Mouse (Mus musculus): ENCODE measurements around the gene Cdr2.
A peak's percentile ranks its signal among the peaks of the same experiment; 100 is the strongest.
"Not testable (repeated sequence)": the region's sequence is repeated elsewhere in the genome, so short reads cannot be mapped to it uniquely, and the experiment has no call there.

The Cdr2 gene

DNA sequence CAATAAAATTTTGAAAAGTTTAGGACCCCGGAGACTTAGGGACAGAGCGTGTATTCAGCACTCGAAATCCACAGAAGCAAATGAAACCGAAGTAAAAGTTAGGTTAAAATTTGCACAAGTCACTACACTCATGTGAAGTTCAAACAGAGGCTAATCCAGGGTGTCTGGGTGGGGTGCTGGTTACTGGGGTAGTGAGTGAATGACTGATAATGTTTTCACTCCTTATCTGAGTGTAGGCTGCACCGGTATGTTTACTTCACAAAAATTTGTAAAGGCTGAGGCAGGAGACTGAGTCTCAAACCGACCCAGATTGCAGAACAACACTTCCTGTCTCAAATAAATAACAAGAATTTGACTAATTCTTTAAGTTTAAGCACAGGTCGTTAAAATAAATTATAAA is 12.9 kb downstream of the Cdr2 start:
- DNase-seq = no peak

DNA sequence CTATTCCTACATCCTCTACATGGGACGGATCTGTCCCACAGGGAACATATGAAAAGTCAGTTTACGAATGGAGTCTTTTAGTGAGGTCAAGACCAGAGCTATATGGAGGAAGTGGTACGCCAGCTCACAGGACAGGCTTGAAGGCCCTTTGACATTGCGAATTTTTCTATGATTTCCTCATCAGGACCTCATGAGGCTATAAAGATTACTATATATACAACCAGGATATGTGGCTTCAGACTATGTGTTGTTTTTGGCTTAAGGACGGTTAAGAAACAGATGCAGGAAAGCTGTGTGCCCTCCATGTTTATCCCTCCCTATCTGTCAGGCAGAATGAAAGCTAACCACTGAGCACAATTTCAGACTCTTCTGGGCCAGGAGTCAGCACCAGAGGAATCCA is 19.0 kb downstream of the Cdr2 start:
- no peak for DNase-seq

DNA sequence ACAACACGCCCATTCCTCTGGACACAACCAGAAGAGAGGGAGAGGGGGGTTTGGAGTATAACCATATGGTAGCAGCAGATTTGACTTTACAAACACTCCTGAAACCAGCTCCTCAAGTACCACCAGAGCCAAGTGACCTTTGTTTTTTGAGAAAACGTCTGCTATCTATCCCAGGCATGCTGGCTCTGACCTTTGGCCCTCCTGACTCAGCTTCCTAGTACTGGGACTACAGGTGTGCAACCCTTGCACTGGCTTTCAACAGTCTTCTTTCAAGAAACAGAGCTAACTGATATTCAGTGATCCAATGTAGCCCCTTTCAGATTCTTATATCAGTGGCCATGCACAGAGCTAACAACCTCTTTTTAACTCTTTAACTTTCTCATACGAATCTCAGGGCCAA is 20.2 kb downstream of the Cdr2 start:
- DNase-seq = no peak

DNA sequence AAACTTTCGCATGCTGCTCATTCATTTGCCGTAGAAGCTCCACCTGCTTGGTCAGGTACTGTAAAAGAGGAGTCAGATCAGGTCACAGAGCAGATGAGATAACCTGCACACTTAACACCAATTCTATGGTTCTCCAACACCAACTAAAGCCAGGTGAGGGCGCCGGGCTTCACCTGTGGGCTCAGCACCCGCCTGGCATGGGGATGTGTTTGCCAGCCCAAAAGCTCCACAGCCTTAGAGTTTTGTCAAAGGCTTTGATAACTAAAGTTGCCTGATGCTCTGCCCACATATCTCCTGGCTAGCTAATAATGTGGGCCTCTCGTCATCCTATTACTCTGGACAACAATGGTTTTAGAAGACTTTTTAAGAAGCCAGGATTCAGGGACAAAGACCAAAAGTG is 21.5 kb downstream of the Cdr2 start:
- DNase-seq = peak; percentile 61

DNA sequence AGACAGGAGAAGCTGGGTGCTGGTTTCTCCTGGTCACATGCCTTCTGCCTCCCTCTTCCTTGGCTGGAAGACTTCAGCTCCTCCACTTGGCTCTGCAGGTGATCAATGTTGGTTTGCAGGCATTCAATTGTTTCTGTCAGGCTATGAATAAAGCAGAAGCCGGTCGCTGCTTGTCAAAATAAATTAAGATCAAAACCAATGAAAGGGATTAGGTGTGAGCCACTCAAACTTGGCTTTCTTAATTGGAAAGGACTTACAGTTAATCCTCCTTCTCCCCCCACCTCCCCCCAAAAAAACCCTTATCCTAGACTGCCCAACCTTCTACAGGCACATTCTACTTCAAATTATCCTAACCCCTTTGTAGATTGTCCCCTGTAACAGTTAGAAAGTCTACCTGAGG is 22.0 kb downstream of the Cdr2 start:
- DNase-seq = no peak

DNA sequence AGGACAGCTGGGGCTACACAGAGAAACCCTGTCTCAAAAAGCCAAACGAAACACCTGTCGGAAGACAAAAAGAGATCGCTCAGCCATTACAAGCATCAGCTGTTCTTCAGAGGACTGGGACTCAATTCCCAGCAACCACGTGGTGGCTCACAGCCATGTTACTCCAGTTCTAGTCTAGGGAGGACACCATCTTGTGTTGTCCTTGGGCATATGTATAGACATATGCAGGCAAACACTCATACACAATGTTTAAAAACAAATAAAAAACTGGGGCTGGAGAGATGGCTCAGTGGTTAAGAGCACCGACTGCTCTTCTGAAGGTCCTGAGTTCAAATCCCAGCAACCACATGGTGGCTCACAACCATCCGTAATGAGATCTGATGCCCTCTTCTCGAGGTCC is 28.5 kb downstream of the Cdr2 start:
- not testable (repeated sequence) for DNase-seq

DNA sequence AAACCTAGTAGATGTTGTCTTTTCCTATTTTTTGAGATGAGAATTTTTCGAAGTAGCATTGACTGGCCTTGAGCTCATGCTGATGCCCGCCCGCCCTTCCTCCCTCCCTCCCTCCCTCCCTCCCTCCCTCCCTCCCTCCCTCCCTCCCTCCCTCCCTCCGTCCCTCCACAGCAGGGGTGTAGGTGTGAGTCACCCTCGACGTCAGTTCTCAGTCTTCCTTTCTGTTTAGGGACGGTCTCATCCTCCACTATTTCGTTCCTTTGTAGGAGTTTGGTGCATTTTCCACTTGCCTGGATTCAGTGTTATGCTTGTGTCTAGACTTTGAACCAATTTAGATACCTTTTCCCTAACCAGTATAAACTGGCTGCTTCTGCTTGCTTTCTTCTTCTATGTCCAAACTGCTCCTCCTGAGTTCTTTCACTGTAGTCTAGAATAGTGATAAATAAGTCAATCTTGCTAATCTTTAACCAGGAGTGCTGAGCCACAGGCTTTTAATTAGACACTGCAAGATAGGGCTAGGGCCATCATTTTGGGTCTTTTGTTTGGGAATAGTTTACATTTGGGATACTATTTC is 38.1 kb downstream of the Cdr2 start:
- DNase-seq = no peak

DNA sequence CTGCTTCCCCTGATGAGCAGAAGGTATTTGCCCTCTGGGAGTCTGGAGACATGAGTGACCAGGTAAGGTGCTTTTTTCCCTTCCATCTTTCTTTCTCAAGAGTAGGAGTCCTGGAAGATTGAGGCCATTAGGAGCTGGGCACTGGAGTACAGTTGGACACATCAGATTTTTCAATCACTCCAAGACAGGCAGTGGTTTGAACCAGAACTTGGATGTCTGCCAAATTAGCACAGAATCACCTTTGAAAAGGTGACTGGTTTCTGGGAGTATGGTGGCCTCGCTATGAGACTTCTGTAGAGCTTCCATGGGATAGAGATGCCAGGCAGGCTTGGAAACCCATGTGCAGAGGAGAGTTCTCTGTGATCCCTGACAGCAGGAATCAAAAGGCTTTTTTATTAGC is 39.6 kb downstream of the Cdr2 start:
- no peak for DNase-seq

DNA sequence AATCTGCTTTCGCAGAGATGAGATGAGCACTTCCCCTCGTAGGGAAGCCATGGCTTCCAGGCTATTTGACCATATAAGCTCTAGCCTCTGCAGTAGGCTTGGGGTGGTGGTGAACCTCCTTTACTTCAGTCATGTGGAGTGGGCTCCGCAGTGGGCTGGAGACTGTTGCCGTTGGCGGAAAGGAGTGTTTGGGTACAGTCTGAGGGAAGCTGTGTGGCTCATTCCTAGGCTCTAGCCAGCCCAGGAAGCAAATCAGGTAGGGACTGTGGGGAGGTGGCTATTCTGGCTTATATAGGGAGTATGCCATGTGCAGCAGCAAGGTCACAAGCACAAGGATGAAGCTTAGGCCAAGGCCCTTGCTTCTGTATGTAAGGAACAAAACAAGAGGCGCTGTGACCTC is 40.9 kb downstream of the Cdr2 start:
- no peak for DNase-seq

DNA sequence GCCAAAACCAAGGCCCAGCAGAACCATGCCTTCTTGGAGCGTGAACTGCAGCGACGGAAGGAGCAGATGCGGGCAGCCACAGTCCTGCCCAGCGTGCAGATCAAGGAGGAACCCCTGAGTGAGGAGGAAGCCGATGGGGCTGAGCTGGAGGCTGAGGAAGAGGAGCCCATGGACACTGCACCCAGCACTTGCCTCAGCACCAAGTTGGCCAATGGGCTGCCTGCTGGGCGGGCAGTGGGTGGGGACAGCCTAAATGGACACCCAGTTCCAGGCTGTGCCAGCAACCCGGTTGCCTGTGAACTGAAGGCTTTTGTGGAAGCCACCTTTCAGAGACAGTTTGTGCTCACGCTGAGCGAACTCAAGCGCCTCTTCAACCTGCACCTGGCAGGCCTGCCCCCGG is 41.8 kb downstream of the Cdr2 start:
- DNase-seq = no peak

DNA sequence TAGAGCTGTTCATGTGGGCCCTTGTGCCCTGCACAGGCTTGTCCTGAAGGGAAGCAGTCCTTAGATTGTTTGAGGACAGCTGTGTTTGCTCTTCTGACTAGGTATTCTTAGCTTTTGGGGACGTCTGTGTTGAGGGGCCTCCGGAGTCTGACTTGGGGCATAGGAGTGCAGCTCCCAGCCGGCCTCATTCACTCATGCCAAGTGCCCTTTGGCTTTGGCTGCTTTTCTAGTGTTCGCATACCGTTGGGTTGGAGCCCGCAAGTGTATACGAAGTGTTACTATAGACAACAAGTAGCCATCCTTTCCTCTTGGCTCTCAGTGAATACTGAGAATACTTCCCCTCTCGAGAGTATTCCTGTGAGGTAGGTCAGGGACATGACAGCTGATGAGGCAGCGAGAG is 43.9 kb downstream of the Cdr2 start:
- no peak for DNase-seq

DNA sequence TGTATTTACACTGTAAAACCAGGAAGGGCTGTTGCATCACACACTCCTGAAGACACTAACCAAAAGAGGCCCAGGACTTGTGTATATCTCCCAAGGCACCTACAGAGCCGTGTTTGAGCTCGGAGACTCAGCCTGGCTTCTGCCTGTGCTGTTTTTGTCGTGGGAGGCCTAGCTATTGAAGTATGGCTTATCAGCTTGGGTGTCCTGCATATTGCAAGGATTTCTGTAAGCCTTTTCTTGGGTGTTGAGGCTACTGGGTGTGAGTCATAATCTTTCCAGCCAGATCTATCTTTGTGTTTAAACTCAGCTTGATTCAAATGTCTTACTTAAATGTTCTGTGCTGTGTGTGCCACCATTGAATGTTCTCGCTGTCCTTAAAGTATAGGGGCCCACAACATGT is 45.6 kb downstream of the Cdr2 start:
- no peak for DNase-seq

DNA sequence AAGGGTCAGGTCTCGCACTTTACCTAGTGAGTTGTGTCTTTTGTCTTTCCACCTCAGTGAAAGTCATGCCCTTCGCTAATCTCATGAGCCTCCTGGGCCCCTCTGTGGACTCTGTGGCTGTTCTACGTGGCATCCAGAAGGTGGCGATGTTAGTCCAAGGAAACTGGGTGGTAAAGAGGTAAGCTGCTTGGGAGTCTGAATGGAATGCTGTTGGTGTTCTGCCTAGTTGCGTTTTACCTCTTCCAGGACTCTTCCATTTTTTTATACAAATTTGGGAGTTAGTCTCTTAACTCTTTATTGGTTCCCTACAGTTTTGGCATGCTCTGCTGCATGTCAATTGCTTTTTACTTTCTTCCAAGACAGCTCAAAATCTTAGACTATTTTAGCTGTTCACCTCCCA is 47.4 kb downstream of the Cdr2 start:
- peak; percentile 65 for DNase-seq

DNA sequence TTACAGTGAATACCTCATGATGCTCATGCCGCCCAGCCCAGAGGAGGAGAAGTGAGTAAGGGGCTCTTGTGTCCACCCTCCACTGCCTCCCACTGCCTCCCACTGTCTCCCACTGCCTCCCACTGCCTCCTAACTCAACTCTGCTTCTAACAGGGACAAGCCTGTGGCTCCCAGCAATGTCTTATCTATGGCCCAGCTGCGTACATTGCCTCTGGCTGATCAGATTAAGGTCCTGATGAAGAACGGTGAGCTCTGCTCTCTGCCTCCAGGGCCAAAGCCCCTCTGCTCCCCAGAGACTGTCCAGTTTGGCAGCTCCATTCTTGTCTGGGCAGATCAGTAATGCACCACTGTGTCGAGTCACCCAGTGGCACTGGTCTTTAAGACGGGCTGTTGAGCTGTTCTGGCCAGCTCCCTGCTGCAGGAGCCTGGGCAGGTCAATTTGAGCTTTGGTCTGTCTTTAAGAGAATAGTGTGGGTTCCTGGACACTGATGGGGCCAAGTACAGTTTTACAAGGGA is 48.4 kb downstream of the Cdr2 start:
- DNase-seq = no peak

DNA sequence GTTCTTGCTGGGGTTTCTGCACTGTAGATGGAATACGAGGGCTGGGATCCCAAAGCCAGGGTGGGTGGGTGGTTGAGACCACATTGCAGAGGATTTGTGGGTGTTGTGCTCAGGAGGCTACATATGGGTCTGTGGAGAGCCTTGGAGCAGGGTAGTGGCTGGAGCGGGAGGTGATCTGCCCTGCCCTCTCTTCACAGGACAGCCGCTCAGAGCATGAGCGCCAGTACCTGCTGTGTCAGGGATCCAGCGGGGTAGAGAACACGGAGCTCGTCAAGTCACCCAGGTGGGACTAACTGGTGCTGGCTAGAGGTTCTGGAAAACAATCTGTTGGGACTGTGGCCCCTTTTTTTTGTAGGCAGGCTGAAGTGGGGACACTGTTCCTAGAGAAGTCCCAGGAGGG is 49.0 kb downstream of the Cdr2 start:
- no peak for DNase-seq

DNA sequence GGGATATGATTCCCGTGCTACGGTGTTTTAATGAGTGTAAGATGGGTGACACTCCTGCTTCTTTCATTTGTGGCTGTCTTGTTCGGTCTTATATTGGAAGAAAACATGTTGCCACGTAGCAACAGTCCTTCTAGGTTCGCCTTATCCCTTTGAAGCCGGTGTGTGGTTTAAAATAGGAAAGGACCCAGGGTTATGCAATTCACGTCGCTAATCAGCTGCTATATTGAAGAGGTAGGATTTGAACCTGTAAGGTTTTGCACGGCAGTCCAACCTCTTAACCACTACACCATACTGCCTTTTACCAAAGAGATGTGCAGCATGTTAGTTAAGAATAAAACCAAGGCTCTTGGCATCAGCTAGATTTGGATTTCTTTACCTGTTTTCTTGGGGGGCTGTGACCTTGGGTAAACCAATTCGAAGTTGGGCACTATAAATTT is 63.6 kb downstream of the Cdr2 start:
- peak; percentile 52 for DNase-seq

DNA sequence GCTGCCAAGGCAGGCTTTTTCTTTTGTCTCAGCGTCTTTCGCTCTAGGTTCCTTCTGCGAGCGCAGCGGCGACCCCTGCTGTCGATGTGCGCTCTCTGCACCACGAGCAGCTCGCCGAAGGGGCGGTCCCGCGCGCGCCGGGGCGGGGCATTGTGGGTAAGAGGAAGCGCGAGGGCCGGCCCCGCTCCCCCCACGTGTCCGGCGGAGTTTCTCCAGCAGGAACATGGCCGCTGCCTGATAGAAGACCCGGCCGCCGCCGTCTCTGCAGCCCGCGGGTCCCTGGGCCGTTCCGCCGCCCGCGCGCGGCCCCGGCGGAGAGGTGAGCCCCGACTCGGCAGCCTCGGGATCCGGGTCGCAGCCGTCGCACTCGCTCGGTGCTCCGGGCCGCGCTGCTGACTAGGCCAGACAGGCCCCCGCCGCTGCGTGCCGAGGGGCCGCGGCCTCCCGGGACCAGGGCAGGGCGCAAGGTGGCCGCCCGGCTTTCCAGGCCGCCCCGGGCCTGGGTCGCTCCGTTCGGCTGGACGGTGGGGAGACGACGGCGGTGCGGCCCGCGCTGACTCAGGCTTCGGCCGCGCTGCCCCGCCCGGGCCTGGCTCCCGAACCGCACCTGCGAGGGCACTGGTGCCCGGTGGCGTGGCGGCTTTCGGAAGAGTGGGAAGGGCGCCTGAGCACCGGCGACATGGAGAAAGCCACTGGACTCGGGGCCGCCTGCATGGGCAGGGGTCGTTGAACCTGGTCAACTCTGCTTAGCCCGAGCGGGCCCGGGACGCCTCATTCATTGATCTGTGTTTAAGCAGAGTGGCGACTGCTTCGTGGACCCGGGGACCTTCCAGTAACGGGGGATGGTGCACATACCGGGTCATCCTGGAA is 64.3 kb downstream of the Cdr2 start, which contains the start of gene Polr3e:
Gene Polr3e (plus strand): TSS at position 153 of the 870 bp plus-strand sequence.
- DNase-seq = peak; percentile 100

DNA sequence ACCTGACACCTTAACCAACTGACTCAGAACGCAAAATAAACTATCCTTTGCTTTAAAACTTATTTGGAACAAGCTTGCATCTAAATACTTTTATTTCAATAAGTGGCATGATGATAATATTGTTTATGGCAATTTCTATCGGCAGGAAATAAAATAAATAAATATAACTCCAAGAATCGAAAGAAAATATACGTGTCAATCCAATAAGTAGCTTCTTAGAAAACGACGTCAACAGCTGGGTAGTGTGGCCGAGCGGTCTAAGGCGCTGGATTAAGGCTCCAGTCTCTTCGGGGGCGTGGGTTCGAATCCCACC is 64.9 kb downstream of the Cdr2 start:
- DNase-seq = no peak

DNA sequence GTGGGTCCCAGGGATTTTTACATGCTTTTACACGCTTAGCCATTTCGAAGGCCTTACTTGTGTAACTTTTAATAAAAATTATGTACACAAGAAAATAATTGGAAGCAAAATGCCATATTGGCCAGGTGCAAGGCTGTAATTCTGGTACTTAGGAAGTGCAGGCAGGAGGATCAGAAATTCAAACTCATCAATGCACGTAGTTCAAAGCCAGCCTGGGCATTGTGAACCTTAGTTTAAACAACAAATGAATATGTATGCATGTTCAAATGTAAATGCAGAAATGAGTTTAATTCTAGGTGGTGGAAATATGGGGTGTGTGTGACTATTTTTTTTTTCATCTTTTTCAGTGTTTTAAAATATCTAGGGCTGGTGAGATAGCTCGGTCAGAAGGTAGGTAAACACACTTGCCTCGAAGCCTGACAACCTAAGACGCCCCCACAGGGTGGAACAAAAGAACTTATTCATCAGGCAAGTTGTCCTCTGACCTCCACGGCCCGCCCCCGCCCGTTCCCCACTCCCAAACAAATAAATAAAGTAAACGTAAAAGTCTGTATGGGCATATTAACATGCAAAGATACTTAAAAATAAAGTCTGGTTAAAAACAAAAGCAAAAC is 65.7 kb downstream of the Cdr2 start:
- DNase-seq = peak; percentile 42

DNA sequence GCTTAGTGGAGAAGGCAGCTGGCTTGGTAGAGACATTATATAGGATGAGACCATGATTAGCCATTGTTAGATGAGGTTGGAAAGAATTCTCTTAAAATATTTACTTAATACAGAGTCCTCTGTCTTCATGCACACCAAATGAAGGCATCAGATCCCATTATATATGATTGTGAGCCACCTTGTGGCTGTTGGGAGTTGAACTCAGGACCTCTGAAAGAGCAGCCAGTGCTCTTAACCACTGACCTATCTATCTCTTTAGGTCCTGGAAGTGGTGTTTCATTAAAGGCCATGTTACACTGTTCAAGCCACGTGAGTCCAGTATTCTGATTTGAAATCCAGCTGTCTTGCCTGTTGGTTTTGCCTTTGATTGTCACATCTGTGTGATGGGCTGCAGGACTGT is 68.8 kb downstream of the Cdr2 start:
- no peak for DNase-seq

DNA sequence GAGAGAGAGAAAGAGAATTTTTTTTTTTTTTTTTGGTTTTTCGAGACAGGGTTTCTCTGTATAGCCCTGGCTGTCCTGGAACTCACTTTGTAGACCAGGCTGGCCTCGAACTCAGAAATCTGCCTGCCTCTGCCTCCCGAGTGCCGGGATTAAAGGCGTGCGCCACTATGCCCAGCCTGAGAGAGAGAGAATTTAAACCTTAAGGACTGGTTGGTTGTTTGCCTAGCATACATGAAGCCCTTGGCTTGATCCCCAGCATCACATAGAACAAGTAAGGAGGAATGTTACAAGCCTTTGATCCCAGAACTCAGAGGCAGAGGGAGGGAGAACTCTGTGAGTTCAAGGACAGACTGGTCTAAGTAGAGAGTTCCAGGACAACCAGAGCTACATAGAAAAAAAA is 70.8 kb downstream of the Cdr2 start:
- not testable (repeated sequence) for DNase-seq

DNA sequence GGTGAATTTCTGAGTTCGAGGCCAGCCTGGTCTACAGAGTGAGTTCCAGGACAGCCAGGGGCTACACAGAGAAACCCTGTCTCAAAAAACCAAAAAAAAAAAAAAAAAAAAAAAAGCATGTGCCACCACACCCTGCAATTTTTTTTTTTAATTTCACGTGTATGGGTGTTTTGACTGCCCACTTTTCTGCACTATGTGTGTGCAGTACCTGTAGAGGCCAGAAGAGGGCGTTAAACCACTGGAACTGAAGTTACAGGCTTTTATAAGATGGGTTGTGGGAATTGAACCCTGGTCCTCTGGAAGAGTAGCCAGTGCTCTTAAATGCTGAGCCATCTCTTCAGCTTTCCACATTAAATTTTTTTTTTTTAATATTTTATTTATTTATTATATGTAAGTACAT is 71.9 kb downstream of the Cdr2 start:
- peak; percentile 31 for DNase-seq

Data from thymus, postnatal 4 days (tissue).